Mouse (Mus musculus): ENCODE measurements around the gene Ptpn1. TPM values are rescaled to one million over a fixed set of nuclear protein-coding genes. Genes with fewer than 3 reads are reported as not detected.

The Ptpn1 gene
- polyA plus RNA-seq, 1 experiment: 62.4 TPM

DNA sequence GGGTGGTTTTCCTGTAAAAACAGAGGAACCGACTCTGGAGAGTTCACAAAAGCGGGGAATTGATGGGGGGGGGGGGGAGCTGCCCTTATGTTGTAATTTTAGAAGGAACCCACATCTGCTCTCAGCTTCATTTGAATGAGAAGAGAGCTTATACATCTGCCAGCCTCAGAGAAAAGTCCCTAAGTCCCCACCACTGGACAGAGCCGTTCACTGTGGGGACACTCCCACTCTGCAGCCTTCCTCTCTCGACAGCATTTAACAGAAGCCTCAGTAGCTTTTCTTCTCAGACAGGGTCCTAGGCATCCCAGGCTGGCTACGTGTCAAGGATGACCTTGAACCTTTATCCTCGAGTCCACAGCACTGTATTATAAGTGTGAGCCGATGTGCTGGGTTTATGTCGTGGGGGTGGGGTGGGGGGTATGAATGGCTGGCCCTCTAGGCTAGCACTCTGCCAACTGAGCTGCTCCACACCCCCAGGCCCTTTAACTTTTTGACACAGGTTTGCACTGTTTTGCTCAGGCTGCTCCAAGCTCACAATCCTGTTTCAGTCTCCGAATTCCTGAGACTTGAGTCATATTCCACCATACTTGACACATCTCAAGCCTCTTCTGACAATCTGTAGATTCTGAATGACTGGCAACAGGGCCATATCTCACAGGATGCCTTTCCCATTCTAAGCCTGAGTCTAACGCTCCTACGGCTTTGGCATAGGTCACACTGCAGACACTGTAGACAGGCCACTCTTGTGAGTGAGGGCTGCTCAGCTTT is 8.0 kb downstream of the Ptpn1 start:
- TF ChIP-seq POLR2A (IDR thresholded peaks at IDR 0.05; ENCODE audit: borderline replicate concordance, extremely low read depth, insufficient read depth, insufficient read length, poor library complexity, severe bottlenecking): no peak
- no peak for TF ChIP-seq CTCF (IDR thresholded peaks at IDR 0.05; ENCODE audit: borderline replicate concordance, extremely low read depth, insufficient read depth, insufficient read length)
- no peak for DNase-seq (ENCODE audit: low read depth)

DNA sequence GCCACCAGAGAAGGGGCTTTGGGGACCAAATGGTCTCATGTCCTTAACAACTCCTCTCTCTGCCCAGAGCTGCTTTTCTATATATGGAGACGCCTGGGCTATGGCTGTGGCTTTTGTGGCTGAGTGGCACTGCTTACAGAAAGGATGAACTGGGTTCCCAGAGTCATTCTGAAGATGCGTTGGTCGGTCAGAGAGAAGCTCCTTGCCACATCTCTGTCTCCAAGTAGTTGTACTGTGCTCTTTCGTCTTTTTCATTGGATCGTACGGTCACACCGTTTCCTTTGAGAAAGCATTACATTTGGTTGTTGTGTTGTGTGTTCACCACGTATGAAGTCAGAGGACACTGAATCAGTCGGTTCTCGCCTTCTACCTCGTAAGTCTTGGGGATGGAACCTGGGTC is 8.8 kb downstream of the Ptpn1 start:
- no peak for DNase-seq (ENCODE audit: low read depth)
- no peak for TF ChIP-seq POLR2A (IDR thresholded peaks at IDR 0.05; ENCODE audit: borderline replicate concordance, extremely low read depth, insufficient read depth, insufficient read length, poor library complexity, severe bottlenecking)
- no peak for TF ChIP-seq CTCF (IDR thresholded peaks at IDR 0.05; ENCODE audit: borderline replicate concordance, extremely low read depth, insufficient read depth, insufficient read length)

DNA sequence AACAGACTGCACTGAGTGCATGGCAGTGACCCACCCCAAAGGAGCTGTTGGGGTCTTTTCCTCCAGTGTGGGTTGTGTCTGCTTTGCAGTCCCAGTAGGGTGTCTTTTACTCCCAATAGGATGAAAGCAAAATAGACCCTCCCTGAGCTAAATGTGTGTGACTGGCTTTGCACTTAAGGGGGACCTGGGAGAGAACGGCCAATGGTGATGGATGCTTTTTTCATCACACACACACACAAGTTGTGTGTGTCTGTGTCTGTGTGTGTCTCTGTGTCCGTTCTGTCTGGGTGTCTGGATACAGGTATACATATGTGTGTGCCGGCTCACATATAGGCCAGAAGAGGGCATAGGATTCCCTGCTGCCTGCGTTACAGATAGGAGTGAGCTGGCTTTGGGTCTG is 9.5 kb downstream of the Ptpn1 start:
- no peak for DNase-seq (ENCODE audit: low read depth)
- no peak for TF ChIP-seq POLR2A (IDR thresholded peaks at IDR 0.05; ENCODE audit: borderline replicate concordance, extremely low read depth, insufficient read depth, insufficient read length, poor library complexity, severe bottlenecking)
- TF ChIP-seq CTCF (IDR thresholded peaks at IDR 0.05; ENCODE audit: borderline replicate concordance, extremely low read depth, insufficient read depth, insufficient read length): no peak

DNA sequence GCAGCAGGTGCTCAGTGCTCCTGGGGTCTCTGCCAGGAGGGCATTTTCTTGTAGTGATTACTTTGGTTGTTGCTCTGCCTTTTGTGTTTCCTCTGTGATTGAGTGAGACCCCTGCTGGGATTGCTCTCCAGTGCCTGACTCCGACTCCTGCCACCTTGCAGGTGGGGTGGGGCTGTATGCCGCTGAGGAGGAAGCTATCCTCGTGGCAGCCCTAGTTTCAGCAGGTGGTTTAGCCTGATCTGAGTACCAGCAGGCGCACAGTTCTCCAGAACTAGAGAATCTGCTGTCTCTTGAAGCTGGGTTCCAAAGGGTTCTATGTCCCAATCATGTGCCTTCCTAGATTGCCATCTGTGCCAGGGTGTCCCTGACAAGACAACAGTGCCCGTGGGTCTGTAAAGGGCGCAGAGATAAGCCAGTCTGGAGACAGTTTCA is 9.9 kb downstream of the Ptpn1 start:
- no peak for TF ChIP-seq POLR2A (IDR thresholded peaks at IDR 0.05; ENCODE audit: borderline replicate concordance, extremely low read depth, insufficient read depth, insufficient read length, poor library complexity, severe bottlenecking)
- TF ChIP-seq CTCF (IDR thresholded peaks at IDR 0.05; ENCODE audit: borderline replicate concordance, extremely low read depth, insufficient read depth, insufficient read length): no peak
- peak; percentile 50 for DNase-seq (ENCODE audit: low read depth)

DNA sequence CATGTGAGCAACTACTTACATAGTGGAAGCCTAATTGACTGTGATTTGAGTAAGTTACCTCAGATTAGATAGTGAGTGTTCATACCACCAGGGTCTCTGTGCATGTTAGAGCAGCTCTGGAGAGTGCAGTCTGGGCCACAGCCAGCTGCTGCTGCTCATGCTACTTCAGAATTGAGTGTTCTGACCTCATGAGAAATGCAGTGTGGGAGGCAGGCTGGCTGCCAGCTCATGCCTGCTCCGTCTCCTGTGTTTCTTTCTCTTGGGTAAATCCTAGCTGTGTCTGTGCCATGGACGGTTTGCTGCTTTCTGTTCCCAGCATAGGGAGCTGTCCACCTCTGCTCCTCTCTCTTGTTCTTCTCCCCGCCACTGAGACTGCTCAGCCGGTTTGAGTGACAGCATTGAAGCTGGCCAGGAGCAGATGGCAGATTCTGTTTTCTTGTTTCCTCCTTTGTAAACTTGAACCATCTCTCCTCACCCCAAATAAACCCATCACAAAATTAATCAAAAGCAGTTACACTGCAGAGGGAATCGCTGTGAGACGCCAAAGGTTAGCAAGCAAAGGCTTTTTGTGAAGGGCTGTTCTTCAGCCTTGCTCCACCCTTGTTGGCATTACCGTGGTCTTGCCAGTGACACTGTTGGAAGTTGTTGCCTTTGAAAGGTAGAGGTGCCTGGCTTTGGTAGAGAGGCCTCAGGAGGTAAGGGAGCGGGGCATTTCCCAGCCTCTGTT is 10.5 kb downstream of the Ptpn1 start:
- peak; percentile 92 for DNase-seq (ENCODE audit: low read depth)
- TF ChIP-seq POLR2A (IDR thresholded peaks at IDR 0.05; ENCODE audit: borderline replicate concordance, extremely low read depth, insufficient read depth, insufficient read length, poor library complexity, severe bottlenecking) (no peak), CTCF (IDR thresholded peaks at IDR 0.05; ENCODE audit: borderline replicate concordance, extremely low read depth, insufficient read depth, insufficient read length) (no peak)

DNA sequence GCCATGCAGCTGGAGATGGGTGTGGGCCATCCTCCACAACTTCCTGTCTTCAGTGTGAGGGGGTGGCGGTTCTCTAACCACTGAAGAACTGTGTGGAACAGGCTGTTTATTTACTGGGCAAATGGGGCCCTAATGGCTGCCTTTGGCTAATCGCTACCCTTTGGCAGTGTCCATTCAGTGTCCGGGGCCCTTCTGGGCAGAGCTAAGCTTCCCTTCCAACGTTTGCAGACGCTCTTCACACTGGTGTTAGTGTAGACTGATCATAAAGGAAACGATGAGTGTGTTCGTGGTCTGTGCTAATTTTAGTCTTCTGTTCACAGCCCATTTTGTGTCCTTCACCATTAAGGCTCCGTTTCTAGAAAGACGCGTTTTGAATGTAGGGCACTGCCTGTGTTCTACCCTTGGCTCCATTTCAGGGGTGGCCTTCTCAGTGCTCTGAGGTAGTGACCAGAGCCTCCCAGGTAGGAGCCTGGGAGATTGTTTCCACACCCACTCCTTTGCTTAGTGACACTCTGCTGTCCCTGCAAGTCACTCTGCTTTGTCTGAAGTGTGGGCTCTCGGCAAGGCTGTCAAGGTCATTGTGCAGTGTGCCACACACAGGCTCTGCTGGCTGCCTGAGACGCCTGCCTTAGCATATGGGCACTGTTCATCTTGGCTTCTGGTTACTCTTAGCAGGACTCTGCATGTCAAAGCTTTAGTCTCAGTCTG is 11.2 kb downstream of the Ptpn1 start:
- DNase-seq (ENCODE audit: low read depth): peak; percentile 40

DNA sequence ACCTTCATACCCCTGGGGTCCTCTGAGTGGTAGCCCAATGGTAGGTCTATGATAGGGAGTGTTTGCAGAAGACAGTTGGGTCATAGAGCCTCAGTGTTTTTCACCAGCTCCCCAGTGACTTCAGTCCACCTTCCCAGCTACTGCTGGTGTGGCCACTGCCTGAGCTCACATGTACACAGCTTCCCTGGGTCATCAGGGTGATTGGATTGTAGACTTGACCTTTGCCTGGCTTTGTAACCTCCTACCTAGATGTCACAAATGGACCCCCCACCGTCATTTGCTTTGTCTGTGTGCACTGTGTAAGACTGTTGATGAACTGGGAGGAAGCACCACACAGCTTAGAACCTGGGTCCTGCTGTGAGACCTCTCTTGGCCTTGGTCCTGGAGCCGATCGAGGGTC is 12.3 kb downstream of the Ptpn1 start:
- DNase-seq (ENCODE audit: low read depth): no peak
- TF ChIP-seq CTCF (IDR thresholded peaks at IDR 0.05; ENCODE audit: borderline replicate concordance, extremely low read depth, insufficient read depth, insufficient read length) (no peak), POLR2A (IDR thresholded peaks at IDR 0.05; ENCODE audit: borderline replicate concordance, extremely low read depth, insufficient read depth, insufficient read length, poor library complexity, severe bottlenecking) (no peak)

More for the DNA sequence above, 11.2 kb downstream of the Ptpn1 start:
- TF ChIP-seq CTCF (IDR thresholded peaks at IDR 0.05; ENCODE audit: borderline replicate concordance, extremely low read depth, insufficient read depth, insufficient read length) (no peak), POLR2A (IDR thresholded peaks at IDR 0.05; ENCODE audit: borderline replicate concordance, extremely low read depth, insufficient read depth, insufficient read length, poor library complexity, severe bottlenecking) (no peak)

DNA sequence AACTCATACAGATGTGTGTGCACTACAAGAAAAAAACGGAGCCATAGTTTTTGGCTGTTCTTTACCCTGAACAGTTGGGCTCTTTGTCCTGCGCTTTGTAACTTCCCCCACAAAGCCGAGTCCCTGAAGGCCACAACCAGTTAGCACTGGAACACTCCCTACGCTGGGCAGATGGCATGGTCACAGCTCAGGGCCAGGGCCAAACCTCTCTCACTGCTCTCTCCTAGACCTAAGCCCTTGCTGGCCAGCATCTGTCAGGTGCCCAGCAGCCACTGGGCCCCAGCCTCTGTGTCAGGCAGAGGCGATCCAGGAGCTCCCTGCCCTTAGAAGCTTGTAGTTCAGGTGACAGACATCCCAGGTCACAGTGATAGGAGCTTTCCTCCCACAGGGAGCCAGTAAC is 13.6 kb downstream of the Ptpn1 start:
- TF ChIP-seq POLR2A (IDR thresholded peaks at IDR 0.05; ENCODE audit: borderline replicate concordance, extremely low read depth, insufficient read depth, insufficient read length, poor library complexity, severe bottlenecking) (no peak), CTCF (IDR thresholded peaks at IDR 0.05; ENCODE audit: borderline replicate concordance, extremely low read depth, insufficient read depth, insufficient read length) (no peak)
- DNase-seq (ENCODE audit: low read depth): no peak

DNA sequence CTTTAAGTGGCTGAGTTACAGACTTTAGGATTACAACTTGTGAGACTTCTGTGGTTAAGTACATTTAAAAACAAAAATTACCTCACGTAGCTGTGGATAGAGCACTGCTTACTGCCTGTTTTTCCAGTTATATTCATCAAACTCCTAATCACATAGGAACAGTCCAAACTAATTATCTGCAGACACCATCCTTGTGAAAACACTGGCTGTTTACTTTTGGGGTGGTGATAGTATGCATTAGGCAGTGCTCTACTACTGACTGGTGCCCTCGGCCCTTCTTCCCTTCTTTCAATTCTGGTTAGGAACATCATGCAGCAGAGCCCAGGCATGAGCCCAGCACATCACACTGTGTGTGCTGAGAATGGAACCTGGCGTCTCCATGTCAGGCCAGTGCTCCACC is 15.4 kb downstream of the Ptpn1 start:
- TF ChIP-seq CTCF (IDR thresholded peaks at IDR 0.05; ENCODE audit: borderline replicate concordance, extremely low read depth, insufficient read depth, insufficient read length): no peak
- no peak for TF ChIP-seq POLR2A (IDR thresholded peaks at IDR 0.05; ENCODE audit: borderline replicate concordance, extremely low read depth, insufficient read depth, insufficient read length, poor library complexity, severe bottlenecking)
- no peak for DNase-seq (ENCODE audit: low read depth)

DNA sequence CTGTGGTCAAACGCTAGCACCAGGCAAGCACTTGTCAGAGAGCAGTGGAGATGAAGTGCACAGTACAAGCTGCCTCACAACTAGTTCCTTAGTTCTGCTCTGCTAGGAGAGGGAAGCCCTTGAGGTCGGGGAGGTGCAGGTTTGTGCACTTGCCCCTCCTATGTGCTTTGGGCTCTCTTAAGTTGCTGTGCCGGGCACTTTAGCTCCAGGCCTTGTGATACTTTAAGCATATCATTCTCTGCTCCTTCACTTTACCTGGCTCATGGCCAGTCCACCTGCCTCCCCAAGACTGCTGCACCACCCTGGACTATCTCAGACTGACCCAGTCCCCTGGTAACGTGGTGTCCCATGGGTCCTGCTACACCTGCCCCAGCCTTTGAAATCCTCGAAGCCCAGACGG is 16.2 kb downstream of the Ptpn1 start:
- TF ChIP-seq POLR2A (IDR thresholded peaks at IDR 0.05; ENCODE audit: borderline replicate concordance, extremely low read depth, insufficient read depth, insufficient read length, poor library complexity, severe bottlenecking) (no peak), CTCF (IDR thresholded peaks at IDR 0.05; ENCODE audit: borderline replicate concordance, extremely low read depth, insufficient read depth, insufficient read length) (no peak)
- DNase-seq (ENCODE audit: low read depth): no peak

DNA sequence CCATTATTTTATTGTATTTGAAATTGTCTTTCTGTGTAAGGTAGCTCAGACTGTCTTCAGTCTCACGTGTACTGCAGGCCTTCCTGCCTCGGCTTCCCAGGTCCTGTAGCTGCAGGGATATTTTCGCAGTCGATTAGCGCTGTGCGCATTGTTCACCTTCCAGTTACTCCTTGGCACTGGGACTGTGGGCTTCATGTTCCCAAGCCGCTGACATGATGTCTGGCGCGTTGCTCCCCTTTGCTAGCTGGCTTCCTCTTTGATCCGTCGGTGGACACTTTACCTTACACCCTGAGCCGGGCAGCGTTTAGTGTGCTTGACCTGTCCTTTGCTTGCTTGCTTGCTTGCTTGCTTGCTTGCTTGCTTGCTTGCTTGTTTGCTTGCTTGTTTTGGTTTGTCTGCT is 16.7 kb downstream of the Ptpn1 start:
- peak; percentile 33 for DNase-seq (ENCODE audit: low read depth)
- TF ChIP-seq CTCF (IDR thresholded peaks at IDR 0.05; ENCODE audit: borderline replicate concordance, extremely low read depth, insufficient read depth, insufficient read length) (no peak), POLR2A (IDR thresholded peaks at IDR 0.05; ENCODE audit: borderline replicate concordance, extremely low read depth, insufficient read depth, insufficient read length, poor library complexity, severe bottlenecking) (no peak)
